Mouse (Mus musculus): ENCODE results near the gene Tspan13.

Gene Tspan13

GRCm38 (mm10) chr12:35977633-35978246, 64.6 kb downstream of the Tspan13 start:
- no peak for DNase-seq (ENCODE audit: extremely low spot score)

DNA sequence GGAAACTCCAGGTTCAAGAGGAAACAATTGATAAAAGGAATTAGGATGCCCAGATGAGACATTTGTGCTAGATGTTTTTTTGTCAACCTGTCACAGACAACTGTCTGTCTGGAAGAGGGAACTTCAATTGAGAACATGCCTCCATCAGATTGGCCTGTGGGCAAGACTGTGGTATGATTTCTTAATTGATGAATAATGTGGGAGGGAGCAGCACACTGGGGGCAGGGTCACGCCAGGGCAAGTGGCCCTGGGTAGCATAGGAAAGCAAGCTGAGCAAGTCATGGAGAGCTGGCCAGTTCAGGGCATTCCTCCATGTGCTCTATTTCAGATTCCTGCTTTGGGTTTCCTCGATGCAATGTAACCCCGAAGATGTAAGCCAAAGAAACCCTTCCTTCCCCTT, 66.4 kb downstream of the Tspan13 start:
- no peak for DNase-seq (ENCODE audit: extremely low spot score)

DNA sequence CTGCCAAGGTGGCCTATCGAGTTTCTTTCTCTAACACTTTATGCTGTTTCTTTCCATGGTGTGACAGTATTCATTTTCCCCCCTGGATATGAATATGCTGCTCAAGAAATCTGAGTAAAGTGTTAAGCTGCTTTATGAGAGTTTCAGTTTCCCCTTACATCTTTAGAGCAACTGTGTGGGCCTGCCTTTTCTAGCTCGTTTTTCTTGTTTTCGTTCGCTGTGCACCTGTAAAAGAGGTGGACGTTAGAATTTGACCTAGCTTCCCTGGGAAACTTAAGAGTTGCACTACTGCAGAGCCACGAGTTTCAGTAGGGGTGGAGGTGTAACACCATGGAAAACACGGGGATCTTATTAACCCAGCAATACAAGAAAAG, 75.5 kb downstream of the Tspan13 start:
- DNase-seq (ENCODE audit: extremely low spot score): no peak

DNA sequence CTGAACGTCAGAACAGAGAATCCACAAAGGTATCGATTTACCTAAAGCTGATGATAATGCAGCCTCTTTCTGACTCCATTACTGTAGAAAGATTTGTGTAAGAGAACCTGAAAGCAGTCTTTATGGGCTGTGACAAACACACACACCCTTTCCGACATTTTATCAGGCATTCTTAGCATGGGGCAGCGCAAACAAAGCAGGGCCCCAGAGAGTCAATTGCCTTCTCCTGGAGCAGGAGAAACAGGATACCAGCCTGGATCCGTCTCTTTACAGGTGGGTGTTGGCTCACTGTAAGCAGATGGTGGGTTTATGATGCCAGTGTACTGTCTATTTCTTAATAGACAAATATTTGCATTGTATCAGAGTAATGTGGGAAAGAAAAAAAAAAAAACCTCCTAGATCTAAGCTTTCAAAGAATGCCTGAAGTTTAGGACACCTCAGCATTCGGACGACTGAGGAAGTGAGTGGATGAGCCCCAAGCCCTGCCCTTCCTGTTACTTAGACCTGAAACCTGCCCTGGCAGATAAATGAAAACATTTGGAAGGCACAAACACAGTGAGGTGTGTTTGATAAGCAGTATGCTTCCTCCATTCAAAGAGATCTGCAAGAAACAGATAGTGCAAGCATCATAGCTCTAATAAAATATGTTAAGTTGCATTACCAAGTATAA, 76.1 kb downstream of the Tspan13 start:
- DNase-seq (ENCODE audit: extremely low spot score): no peak
